Mouse (Mus musculus): Measurements from ENCODE around the gene Ptprd.
A peak's percentile ranks its signal among the peaks of the same experiment; 100 is the strongest.

The Ptprd gene

GRCm38 (mm10) chr4:76440791-76441364, 1770.9 kb downstream of the Ptprd start:
- peak; percentile 83 to 91 for DNase-seq

GRCm38 (mm10) chr4:76438496-76439079, 1773.2 kb downstream of the Ptprd start:
- no peak for DNase-seq

GRCm38 (mm10) chr4:76438068-76438467, 1773.7 kb downstream of the Ptprd start:
- DNase-seq: no peak

- DNase-seq: peak; percentile 69 to 82
These were observed 1775.8 kb downstream of the Ptprd start for GRCm38 (mm10) chr4:76435920-76436319.

GRCm38 (mm10) chr4:76429769-76430168, 1782.0 kb downstream of the Ptprd start:
- DNase-seq: peak; percentile 61 to 82

GRCm38 (mm10) chr4:76427036-76427435, 1784.7 kb downstream of the Ptprd start:
- peak; percentile 58 to 68 for DNase-seq

GRCm38 (mm10) chr4:76425230-76425575, 1786.6 kb downstream of the Ptprd start:
- no peak for DNase-seq

GRCm38 (mm10) chr4:76424324-76425229, 1787.2 kb downstream of the Ptprd start:
- peak; percentile 85 to 91 for DNase-seq

GRCm38 (mm10) chr4:76422113-76422512, 1789.6 kb downstream of the Ptprd start:
- DNase-seq: no peak

- no peak for DNase-seq
These were observed 1792.1 kb downstream of the Ptprd start for GRCm38 (mm10) chr4:76419641-76420040.

GRCm38 (mm10) chr4:76417676-76418075, 1794.1 kb downstream of the Ptprd start:
- DNase-seq: peak; percentile 56 to 70

- DNase-seq: peak; percentile 39 to 51
These were observed 1796.1 kb downstream of the Ptprd start for GRCm38 (mm10) chr4:76415624-76416023.

- DNase-seq: peak in 1 of 2 experiments; percentile 50
These were observed 1797.2 kb downstream of the Ptprd start for GRCm38 (mm10) chr4:76414591-76414990.

- no peak for DNase-seq
These were observed 1801.7 kb downstream of the Ptprd start for GRCm38 (mm10) chr4:76410053-76410452.

- no peak for DNase-seq
These were observed 1802.6 kb downstream of the Ptprd start for GRCm38 (mm10) chr4:76409159-76409558.

- DNase-seq: no peak
These were observed 1805.8 kb downstream of the Ptprd start for GRCm38 (mm10) chr4:76405862-76406454.

GRCm38 (mm10) chr4:76403219-76403618, 1808.5 kb downstream of the Ptprd start:
- DNase-seq: no peak

GRCm38 (mm10) chr4:76387887-76388286, 1823.9 kb downstream of the Ptprd start:
- DNase-seq: no peak

GRCm38 (mm10) chr4:76386978-76387824, 1824.6 kb downstream of the Ptprd start:
- DNase-seq: no peak

GRCm38 (mm10) chr4:76385818-76386217, 1825.9 kb downstream of the Ptprd start:
- DNase-seq: no peak

GRCm38 (mm10) chr4:76380312-76380917, 1831.3 kb downstream of the Ptprd start:
- no peak for DNase-seq

Data from kidney, postnatal 36 days (tissue).